Mouse (Mus musculus): ENCODE results near the gene Mvd. TPM values are rescaled to one million over a fixed set of nuclear protein-coding genes. Genes with fewer than 3 reads are reported as not detected.
A peak's percentile ranks its signal among the peaks of the same experiment; 100 is the strongest.

Mvd gene
- polyA plus RNA-seq, 1 experiment from 2014 or later, result 43.3 TPM

DNA sequence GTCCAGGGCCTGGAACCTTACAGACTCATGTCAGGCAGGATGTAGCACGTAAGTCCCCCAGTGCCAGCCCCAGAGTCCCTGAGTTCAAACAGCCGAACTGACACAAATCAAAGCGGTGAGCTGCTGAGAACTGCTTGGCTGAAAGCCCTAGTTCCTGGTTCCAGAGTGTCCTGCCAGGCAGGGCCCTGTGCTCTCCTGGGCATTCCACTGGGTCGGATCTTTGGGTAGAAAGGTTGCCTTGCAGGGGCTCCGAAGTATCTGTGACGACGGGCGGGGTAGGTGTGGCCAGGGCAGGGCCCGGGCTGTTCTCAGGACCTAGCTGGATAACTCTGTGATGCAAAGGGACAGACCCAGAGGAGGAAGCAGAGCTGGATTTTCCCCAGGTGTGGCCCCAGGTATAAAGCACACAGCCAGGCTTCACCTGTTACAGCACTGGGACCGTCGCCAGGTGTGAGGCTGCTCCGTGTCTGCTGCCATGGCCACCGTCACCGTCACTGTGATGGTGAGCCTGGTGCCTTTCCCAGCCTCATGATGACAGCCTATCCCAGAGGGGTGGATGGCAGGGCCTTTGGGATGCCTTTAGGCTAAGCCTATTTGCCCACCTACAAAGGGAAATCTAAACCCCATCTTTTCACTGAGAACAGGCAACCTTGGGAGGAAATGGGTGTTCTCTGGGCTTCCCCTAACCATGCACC is 21.7 kb downstream of the Mvd start, which contains the start of gene Il17c:
Gene Il17c, plus strand, starts transcription at position 645 of the 695 bp plus-strand sequence.
- 79% methylated on average over 14 of the region's 14 CpGs for WGBS
- H3K4me1 ChIP-seq, result no peaks in the 10 kb centered on the region
- no peak within 1 kb of the TSS for H3K9ac ChIP-seq
- H3K27ac ChIP-seq, result no peak within 1 kb of the TSS
- H3K4me2 ChIP-seq, result no peak within 1 kb of the TSS
- no peak within 1 kb of the TSS for H3K4me3 ChIP-seq
- ATAC-seq (ENCODE audit: insufficient number of reproducible peaks, insufficient read depth, low FRiP score, low TSS enrichment, low read depth), result no peak
- no peaks in the 10 kb centered on the region for H3K27me3 ChIP-seq
- H3K36me3 ChIP-seq, result peaks cover 39% of the 10 kb centered on the region
- H3K9me3 ChIP-seq, result no peaks in the 10 kb centered on the region

DNA sequence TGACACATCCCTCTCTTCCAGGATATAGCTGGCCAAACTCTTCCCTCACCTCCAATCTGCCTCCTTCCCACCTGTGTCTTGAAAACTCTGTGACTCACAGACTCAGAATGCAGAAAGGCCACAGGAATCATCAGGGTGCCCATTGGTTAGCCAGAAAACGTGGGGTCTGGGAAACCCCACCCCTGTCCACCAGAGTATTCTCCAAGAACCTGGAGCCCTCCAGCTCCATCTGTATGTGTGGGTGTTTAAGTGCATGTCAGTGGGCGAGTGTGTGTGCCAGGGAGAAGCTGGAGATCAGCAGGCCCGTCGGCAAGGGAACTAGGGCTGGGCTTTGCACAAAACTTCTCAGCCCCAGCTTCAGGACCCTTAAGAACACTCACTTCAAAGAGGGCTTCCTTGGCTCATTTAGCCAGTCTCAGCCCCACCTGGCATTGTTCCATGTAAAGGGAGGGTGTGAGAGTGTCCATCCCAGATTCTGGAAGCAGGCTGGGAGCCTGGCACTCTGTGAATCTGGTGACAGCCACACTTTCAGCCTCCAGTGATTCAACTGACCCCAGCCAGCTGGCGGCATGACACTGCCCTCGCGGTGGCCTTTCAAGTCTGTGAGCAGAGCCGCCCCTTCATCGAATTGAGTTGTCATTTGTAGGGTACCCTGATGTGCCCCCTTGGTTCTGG is 23.2 kb downstream of the Mvd start:
- Histone ChIP-seq H3K27me3 (no peaks in the 10 kb centered on the region), H3K9ac (no peak overlapping the region), H3K36me3 (peaks cover 44% of the 10 kb centered on the region), H3K9me3 (no peaks in the 10 kb centered on the region), H3K4me2 (no peak overlapping the region), H3K4me3 (no peak overlapping the region), H3K4me1 (no peaks in the 10 kb centered on the region), H3K27ac (0 out of 2 replicates have a peak overlapping the region, but pooled peaks have one; percentile 8)
- WGBS, result 75% methylated on average over 9 of the region's 9 CpGs
- ATAC-seq (ENCODE audit: insufficient number of reproducible peaks, insufficient read depth, low FRiP score, low TSS enrichment, low read depth), result no peak

DNA sequence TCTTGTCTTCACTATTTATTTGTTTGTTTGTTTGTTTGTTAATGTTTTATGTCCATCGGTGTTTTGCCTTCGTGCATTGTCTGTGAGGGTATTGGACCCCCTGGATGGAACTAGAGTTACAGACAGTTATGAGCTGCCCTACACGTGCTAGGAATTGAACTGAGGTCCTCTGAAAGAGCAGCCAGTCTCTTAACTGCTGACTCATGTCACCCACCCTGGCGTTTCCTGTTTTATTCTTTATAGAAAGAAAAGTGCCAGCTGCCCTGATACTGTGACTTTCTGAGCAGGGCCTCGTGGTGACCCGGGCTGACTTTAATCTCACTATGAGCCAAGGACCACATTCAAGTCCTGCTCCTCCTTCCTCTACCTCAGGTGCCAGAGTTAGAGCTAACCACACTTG is 27.7 kb downstream of the Mvd start:
- peaks cover 89% of the 10 kb centered on the region for H3K36me3 ChIP-seq
- no peaks in the 10 kb centered on the region for H3K27me3 ChIP-seq
- H3K27ac ChIP-seq, result no peak overlapping the region
- H3K9me3 ChIP-seq, result no peaks in the 10 kb centered on the region
- H3K4me1 ChIP-seq, result no peaks in the 10 kb centered on the region
- 92% methylated on average over 6 of the region's 6 CpGs for WGBS
- H3K4me3 ChIP-seq, result no peak overlapping the region
- no peak overlapping the region for H3K4me2 ChIP-seq
- no peak for ATAC-seq (ENCODE audit: insufficient number of reproducible peaks, insufficient read depth, low FRiP score, low TSS enrichment, low read depth)
- H3K9ac ChIP-seq, result no peak overlapping the region

DNA sequence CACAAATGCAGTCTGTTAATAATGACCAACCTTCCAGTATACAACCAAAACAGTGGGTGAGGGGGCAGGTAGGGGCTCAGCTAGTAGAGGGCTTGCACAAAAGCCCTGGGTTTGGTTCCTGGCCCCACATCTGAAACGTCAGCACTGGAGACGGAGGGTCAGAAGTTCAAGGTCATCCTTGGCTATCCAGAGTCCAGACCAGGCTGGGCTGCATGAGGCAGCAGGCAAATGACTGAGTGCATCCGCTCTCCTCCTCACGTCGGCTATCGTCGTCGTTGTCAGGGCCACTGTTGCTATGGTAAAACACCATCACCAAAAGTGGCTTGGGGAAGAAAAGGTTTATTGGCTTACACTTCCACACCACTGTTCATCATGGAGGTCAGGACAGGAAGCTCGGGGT is 28.9 kb downstream of the Mvd start:
- H3K36me3 ChIP-seq, result peaks cover 95% of the 10 kb centered on the region
- H3K4me2 ChIP-seq, result no peak overlapping the region
- H3K4me3 ChIP-seq, result no peak overlapping the region
- no peak for ATAC-seq (ENCODE audit: insufficient number of reproducible peaks, insufficient read depth, low FRiP score, low TSS enrichment, low read depth)
- 86% methylated on average over 9 of the region's 9 CpGs for WGBS
- no peak overlapping the region for H3K27ac ChIP-seq
- no peak overlapping the region for H3K9ac ChIP-seq
- no peaks in the 10 kb centered on the region for H3K9me3 ChIP-seq
- no peaks in the 10 kb centered on the region for H3K27me3 ChIP-seq
- no peaks in the 10 kb centered on the region for H3K4me1 ChIP-seq

DNA sequence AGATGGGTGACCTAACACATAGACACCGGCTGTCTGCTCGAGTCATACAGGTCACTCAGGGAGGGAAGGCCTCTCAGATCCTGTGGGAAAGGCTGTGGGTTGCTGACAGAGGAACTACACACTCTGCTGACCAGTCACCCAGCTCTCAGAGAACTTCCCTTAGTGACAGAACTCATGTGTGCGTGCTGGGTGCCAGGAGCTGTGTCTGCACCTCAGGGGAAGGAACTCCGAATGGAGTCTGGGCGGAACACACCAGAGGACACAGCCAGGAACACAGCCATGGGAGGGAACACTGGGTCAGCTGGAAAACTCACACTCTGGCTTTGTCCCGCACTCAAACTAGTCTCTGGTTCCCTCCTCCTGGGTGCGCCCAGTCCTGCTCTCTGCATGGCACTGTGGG is 35.5 kb downstream of the Mvd start:
- Histone ChIP-seq H3K27me3 (no peaks in the 10 kb centered on the region), H3K36me3 (peaks cover 99% of the 10 kb centered on the region), H3K9me3 (no peaks in the 10 kb centered on the region), H3K4me2 (no peak overlapping the region), H3K4me1 (no peaks in the 10 kb centered on the region), H3K9ac (no peak overlapping the region), H3K4me3 (no peak overlapping the region), H3K27ac (no peak overlapping the region)
- 94% methylated on average over 7 of the region's 7 CpGs for WGBS
- no peak for ATAC-seq (ENCODE audit: insufficient number of reproducible peaks, insufficient read depth, low FRiP score, low TSS enrichment, low read depth)

DNA sequence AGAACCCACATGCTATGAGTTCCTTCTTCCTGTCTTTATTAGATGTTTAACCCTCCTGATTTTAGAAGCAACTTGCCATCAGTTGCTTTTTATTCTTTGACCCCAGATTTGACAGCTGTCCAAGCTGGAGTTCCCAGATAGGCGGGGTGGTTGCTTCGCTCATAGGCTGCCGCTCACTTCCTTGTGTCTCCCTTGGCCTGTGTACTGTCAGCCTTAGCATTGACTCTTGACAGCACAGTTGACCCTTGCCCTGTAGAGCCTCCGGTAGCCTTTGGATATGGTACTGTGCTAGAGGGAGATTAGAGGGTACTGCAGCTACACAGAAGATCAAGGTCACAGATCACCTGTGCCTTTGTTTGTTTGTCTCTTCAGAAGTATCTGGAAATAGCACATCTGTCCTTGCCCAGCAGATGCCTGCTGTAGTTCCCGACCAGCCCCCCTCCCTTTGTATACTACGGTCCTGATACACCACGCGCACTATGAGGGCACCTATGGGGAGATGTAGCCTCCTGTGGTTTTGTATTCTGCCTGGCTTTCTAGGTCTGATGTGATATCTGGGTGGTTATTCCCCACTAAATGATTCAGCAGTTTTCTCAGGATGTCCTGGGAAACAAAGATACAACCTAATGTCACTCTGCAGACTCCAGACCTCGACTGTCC is 37.9 kb downstream of the Mvd start:
- Histone ChIP-seq H3K36me3 (peaks cover 99% of the 10 kb centered on the region), H3K27ac (no peak overlapping the region), H3K4me1 (no peaks in the 10 kb centered on the region), H3K4me2 (no peak overlapping the region), H3K9me3 (no peaks in the 10 kb centered on the region), H3K4me3 (no peak overlapping the region), H3K9ac (no peak overlapping the region), H3K27me3 (no peaks in the 10 kb centered on the region)
- no peak for ATAC-seq (ENCODE audit: insufficient number of reproducible peaks, insufficient read depth, low FRiP score, low TSS enrichment, low read depth)
- 91% methylated on average over 9 of the region's 9 CpGs for WGBS

DNA sequence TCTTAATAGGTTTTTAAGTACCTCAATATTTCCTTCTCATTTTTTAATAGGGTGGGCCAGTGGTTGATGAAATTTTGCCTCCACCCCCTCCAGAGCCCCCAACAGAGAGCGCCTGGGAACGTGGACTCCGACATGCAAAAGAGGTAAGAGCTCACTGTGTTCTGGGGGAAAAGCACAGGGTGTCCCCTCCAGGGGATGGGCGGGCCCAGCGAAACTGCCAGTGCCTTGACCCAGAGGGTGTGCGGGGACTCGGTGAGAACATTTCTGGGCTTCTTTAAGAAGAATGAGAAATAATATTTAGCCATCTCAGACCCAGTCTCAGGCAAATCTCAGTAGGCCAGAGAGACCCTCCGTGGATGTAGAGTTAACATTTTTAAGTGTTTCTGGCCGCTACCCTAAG is 45.0 kb downstream of the Mvd start:
- peaks cover 91% of the 10 kb centered on the region for H3K36me3 ChIP-seq
- no peak overlapping the region for H3K4me3 ChIP-seq
- no peak overlapping the region for H3K9ac ChIP-seq
- H3K9me3 ChIP-seq, result no peaks in the 10 kb centered on the region
- no peaks in the 10 kb centered on the region for H3K27me3 ChIP-seq
- H3K4me1 ChIP-seq, result no peaks in the 10 kb centered on the region
- 94% methylated on average over 9 of the region's 9 CpGs for WGBS
- no peak overlapping the region for H3K27ac ChIP-seq
- ATAC-seq (ENCODE audit: insufficient number of reproducible peaks, insufficient read depth, low FRiP score, low TSS enrichment, low read depth), result no peak
- no peak overlapping the region for H3K4me2 ChIP-seq

DNA sequence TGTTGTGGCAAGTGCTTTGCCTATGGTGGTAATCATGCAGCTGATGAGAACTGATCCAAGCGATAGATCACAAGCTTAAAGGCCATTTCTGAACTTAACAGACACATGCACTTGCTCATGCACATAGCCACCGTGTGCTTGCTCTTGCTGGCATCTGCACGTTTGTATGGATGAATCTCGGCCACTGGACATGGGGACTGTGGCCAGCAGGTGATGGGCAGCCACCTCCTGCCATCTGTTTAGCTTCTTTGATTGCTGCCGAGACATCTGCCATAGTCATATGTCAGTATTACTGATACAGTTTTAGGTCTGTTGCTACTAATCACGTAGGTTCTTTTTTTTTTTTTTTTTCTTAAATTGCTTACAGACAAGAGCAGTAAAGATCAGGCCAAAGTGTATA is 47.9 kb downstream of the Mvd start:
- H3K9me3 ChIP-seq, result no peaks in the 10 kb centered on the region
- no peaks in the 10 kb centered on the region for H3K27me3 ChIP-seq
- no peaks in the 10 kb centered on the region for H3K4me1 ChIP-seq
- no peak overlapping the region for H3K9ac ChIP-seq
- peaks cover 87% of the 10 kb centered on the region for H3K36me3 ChIP-seq
- no peak overlapping the region for H3K4me3 ChIP-seq
- 84% methylated on average over 6 of the region's 6 CpGs for WGBS
- no peak for ATAC-seq (ENCODE audit: insufficient number of reproducible peaks, insufficient read depth, low FRiP score, low TSS enrichment, low read depth)
- no peak overlapping the region for H3K27ac ChIP-seq
- H3K4me2 ChIP-seq, result no peak overlapping the region

DNA sequence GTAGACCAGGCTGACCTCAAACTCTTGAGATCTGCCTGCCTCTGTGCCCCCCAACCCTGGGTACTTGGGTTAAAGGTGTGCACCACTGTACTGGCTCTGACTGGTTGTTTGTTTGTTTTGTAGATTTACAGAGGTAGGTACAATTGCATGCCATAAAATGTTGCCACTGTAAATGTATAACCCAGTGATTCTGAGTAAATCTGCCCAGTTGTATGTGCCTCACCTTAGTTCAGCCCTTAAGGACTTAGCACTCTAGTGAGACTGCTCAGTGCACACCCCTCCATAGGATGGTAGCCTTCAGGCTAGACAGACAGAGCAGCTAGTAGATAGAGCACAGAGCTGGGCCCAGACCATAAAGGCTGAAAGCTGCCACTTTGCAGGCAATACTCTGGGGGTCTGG is 49.5 kb downstream of the Mvd start:
- H3K36me3 ChIP-seq, result peaks cover 87% of the 10 kb centered on the region
- no peak overlapping the region for H3K9ac ChIP-seq
- no peaks in the 10 kb centered on the region for H3K9me3 ChIP-seq
- no peak overlapping the region for H3K4me2 ChIP-seq
- no peak overlapping the region for H3K4me3 ChIP-seq
- H3K4me1 ChIP-seq, result no peaks in the 10 kb centered on the region
- ATAC-seq (ENCODE audit: insufficient number of reproducible peaks, insufficient read depth, low FRiP score, low TSS enrichment, low read depth), result no peak
- H3K27me3 ChIP-seq, result no peaks in the 10 kb centered on the region
- H3K27ac ChIP-seq, result no peak overlapping the region

DNA sequence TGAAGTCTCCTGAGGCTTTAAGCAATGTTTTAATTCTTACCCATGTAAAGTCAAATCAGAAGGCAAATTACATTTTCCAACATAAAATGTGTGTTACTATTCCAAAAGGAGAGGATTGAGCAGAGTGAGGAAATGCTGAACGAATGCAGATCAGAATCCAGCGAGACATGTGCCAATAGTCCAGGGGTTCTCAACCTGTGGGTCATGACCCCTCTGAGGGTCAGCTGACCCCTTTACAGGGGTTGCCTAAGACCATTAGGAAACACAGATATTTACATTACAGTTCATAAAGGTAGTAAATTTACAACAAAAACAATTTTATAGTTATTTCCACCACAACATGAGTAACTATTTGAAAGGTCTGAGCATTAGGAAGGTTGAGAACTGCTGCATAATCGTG is 52.5 kb downstream of the Mvd start:
- Histone ChIP-seq H3K4me2 (no peak overlapping the region), H3K36me3 (peaks cover 94% of the 10 kb centered on the region), H3K4me1 (no peaks in the 10 kb centered on the region), H3K9me3 (no peaks in the 10 kb centered on the region), H3K9ac (no peak overlapping the region), H3K27ac (no peak overlapping the region), H3K4me3 (no peak overlapping the region), H3K27me3 (no peaks in the 10 kb centered on the region)
- ATAC-seq (ENCODE audit: insufficient number of reproducible peaks, insufficient read depth, low FRiP score, low TSS enrichment, low read depth), result no peak
- WGBS, result 76% methylated on average over 3 of the region's 3 CpGs

DNA sequence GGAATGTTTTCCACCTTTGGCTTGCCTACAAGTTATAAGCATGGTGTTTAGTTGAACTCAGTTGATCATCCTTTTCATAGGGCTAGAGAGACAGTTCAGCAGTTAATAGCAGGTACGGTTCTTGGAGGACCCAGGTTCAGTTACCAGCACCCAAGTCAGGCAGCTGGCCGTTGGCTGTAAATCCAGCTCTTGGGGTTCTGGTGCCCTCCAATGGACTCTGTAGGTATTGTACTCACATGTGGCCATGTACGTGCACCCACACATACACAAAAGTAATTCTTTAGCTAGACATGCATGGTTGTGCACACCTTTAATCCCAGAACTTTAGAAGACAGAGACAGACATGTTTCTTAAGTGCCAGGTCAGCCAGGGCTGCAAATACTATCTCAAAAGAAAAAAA is 53.9 kb downstream of the Mvd start:
- no peaks in the 10 kb centered on the region for H3K4me1 ChIP-seq
- no peak overlapping the region for H3K9ac ChIP-seq
- no peak for ATAC-seq (ENCODE audit: insufficient number of reproducible peaks, insufficient read depth, low FRiP score, low TSS enrichment, low read depth)
- no peak overlapping the region for H3K4me2 ChIP-seq
- H3K4me3 ChIP-seq, result no peak overlapping the region
- H3K36me3 ChIP-seq, result peaks cover 96% of the 10 kb centered on the region
- no peaks in the 10 kb centered on the region for H3K9me3 ChIP-seq
- no peak overlapping the region for H3K27ac ChIP-seq
- 88% methylated on average over 3 of the region's 3 CpGs for WGBS
- no peaks in the 10 kb centered on the region for H3K27me3 ChIP-seq
